Mouse (Mus musculus) macrophage (primary cell): ENCODE measurements around the gene Timm44. TPM values are rescaled to one million over a fixed set of nuclear protein-coding genes. Genes with fewer than 3 reads are reported as not detected.
"Not testable (repeated sequence)": the region's sequence is repeated elsewhere in the genome, so short reads cannot be mapped to it uniquely, and the experiment has no call there.

Experiments
- H3K27ac ChIP-seq: fragments of 350-480 bp; formaldehyde crosslinking; 2 replicates; pipeline ENCODE4 v1.9.0; 2021
- H3K36me3 ChIP-seq: fragments of 350-480 bp; formaldehyde crosslinking; 2 replicates; pipeline ENCODE4 v1.9.0; 2021; ENCODE audit errors: inconsistent target
- H3K4me3 ChIP-seq: fragments of 350-480 bp; formaldehyde crosslinking; 2 replicates; pipeline ENCODE4 v1.9.0; 2021; ENCODE audit errors: inconsistent target
- H3K79me2 ChIP-seq: fragments of 350-480 bp; formaldehyde crosslinking; 2 replicates; pipeline ENCODE4 v1.9.0; 2021; ENCODE audit errors: inconsistent target
- WGBS: methylation state at CpG from one replicate; pipeline ENCODE4 v1.1.7; 2026; ENCODE audit warnings: inconsistent platforms; ENCODE audit not compliant: missing documents; 5-methylcytosine and 5-hydroxymethylcytosine counted together
- polyA plus RNA-seq: library from polyadenylated mRNA; stranded (reverse); fragments of 250-400 nt; gene quantifications from 3 replicates; pipeline ENCODE4 v1.2.4, GENCODE M21; 2018; ENCODE audit warnings: inconsistent platforms

Timm44 gene
- polyA plus RNA-seq, 1 experiment from 2014 or later, result 47.7 TPM

DNA sequence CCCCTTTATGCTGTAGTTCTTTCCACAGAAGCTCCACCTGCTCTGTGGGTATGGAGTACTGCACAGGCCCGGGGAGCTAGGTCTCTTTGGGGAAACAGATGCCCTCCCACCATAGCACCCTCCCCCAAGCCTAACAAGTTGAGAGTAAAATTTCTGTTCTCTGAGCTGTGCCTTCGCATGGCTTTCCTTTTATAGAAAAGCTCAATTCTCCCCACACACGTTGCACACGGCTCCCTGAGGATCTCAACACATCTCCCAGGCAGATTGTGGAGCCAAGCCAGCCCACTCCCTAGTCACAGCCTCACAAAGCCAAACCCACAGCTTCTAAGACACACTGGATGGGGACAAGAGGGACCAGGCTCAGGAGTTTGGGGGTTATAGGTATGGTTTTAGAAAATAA lies 18.8 kb downstream of the Timm44 start:
- Histone ChIP-seq H3K79me2 (peaks cover 5% of the 10 kb centered on the region; the same call in 1 of the 2 replicates), H3K27ac (no peak overlapping the region), H3K36me3 (peaks cover 32% of the 10 kb centered on the region), H3K4me3 (no peak overlapping the region)
- 83% methylated on average over 4 of the region's 4 CpGs for WGBS

DNA sequence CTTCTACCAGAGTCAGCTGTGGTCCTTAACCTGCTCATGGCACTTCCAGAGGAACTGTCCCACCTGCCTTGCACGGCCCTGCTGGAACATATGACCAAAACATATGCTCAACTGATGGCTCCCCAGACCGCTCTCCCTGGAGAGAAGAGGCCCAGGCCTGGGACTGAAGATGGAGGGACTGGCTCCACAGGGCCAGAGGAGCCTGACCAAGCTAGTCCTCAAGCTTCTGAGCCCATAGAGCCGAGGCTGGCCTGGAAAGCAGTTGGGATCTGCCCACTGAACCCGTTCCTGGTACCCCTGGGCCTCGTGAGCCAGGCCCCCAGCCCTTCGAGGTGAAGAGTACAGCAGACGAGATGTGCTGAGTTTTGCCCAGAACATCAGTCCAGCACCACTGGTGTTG lies 20.2 kb downstream of the Timm44 start:
- 94% methylated on average over 7 of the region's 7 CpGs for WGBS
- H3K36me3 ChIP-seq, result peaks cover 23% of the 10 kb centered on the region; the same call in 1 of the 2 replicates
- H3K27ac ChIP-seq, H3K79me2 ChIP-seq, H3K4me3 ChIP-seq: not testable (repeated sequence)

DNA sequence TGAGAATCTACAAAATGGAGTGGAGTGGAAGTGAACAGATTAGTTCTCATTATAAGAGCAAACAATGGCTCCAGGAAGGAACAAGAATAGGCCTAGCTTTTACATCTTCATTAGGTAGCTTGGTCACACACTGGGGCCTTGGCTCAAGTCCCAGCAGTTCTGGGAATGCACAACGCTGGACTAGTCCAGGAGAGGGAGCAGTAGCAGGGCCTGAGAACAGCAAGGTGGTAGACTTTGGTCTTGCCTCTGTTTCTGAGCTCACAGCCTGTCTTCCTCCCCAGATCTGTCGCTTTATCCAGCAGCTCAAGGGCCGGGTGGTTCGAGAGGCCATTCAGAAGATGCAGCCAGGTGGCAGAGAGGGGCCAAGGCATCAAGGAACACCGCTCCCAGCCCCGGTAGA lies 21.7 kb downstream of the Timm44 start:
- H3K27ac ChIP-seq, result no peak overlapping the region
- H3K36me3 ChIP-seq, result peaks cover 18% of the 10 kb centered on the region; the same call in 1 of the 2 replicates
- 75% methylated on average over 5 of the region's 6 CpGs for WGBS
- peaks cover 5% of the 10 kb centered on the region; the same call in 1 of the 2 replicates for H3K79me2 ChIP-seq
- peak overlapping the region; percentile 67 for H3K4me3 ChIP-seq

DNA sequence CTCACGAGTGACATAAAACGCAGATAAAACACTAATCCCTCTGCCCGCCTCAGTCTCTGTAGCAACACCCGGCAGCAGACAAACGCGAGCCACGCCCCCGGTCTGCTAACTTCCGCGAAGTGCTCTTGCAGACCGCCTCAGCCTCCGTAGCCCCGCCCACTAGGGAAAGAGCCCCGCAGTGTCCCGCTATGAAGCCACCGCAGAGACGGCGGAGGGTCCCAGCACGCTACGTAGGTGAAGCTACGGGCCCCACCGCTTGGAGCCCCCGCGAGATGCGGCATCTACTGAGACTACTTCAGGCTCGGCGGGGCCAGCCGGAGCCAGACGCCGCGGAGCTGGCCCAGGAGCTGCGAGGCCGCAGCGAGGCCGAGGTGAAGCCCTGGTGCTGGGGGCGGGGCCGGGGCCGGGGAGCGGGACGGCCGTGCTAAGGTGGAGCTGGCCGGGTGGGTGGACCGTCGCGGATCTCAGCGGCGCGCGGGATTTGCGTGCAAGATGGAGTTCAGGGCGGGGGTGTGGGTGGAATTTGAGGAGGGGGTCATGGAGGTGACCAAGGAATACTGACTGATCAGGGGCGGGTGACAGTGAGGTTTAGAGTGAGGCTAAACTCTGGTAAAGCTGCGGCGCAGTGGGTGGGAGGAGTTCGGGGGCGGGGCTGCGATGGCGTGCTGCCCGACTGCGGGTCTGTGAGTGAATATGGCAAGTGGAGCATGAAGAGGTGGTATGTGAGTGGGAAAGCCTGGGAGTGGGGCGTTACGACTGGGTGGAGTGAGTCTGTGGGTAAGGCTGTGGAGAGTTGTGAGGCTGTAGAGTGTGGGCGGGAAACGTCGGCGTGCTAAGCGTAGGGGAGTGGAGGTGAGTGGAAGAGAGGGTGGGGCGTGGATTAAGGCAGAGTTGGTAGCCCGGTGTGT lies 22.5 kb downstream of the Timm44 start, which contains the start of gene Snapc2:
TSS of gene Snapc2 (plus strand) at position 147 of the 908 bp plus-strand sequence.
- Histone ChIP-seq H3K27ac (peak within 1 kb of the TSS; percentile 36), H3K79me2 (peaks cover 5% of the 10 kb centered on the region; the same call in 1 of the 2 replicates), H3K36me3 (peaks cover 18% of the 10 kb centered on the region; the same call in 1 of the 2 replicates), H3K4me3 (peak within 1 kb of the TSS; percentile 67)
- under 1% methylated on average over 64 of the region's 69 CpGs for WGBS

DNA sequence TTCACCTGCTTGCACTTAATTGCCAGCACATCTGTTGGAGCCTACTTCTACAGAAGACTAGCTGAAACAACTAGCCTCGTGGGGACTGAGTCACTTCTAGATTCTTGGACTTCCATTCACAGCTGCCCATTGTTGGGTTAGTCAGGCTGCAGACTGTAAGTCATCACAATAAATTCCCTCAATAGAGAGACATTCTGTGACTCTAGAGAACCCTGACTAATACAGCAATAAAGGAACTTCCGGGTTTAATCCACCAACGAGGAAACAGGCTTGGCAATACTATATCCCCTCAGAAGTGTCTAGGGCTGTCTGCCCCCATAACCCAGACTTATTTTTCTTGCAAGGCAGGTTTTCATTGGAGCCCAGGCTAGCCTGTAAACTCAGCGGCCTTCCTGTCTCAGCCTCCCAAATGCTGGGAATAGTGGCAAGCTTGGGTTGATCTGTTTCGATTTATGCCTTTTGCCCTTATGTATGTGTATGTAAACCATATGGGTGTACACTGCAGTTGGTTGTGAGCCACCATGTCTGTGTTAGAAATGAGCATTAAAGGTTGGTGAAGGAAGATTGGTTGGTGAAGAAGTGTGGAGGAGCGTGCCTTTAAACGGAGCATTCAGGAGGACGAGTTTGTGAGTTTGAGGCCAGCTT lies 23.5 kb downstream of the Timm44 start:
- Histone ChIP-seq H3K27ac (peak overlapping the region; percentile 36), H3K79me2 (peaks cover 5% of the 10 kb centered on the region; the same call in 1 of the 2 replicates), H3K4me3 (peak overlapping the region; percentile 67), H3K36me3 (peaks cover 24% of the 10 kb centered on the region; the same call in 1 of the 2 replicates)
- WGBS, result 44% methylated on average over 8 of the region's 8 CpGs

DNA sequence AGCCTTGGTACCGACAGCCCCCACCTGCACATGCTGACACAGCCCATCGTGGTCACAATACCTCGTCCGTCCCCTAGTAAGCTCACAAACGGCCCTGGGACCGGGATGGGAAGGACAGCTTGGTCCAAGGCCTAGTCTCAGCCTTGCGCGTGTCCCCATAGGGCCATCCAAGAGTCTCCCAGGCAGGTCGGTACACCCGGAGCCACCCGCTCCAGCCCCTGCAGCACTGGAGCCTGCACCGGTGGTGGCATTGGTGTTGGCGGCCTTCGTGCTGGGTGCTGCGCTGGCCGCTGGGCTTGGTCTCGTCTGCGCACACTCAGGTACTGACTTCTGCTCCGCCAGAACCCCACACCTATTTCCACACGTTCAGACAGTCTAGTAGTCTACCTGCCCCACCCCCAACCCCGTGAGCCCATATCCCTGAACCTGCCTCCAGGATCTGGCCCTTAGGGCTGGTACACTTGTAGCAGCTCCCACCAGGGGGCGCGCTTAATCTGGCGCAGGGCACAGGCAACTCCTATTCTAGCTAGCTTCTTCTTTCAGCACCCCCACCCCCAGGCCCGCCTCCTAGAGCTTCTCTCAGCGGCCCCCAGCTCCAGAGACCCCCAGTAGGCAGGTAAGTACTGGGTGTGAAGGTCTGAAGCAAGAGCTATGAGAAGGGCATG lies 25.3 kb downstream of the Timm44 start:
- 64% methylated on average over 23 of the region's 26 CpGs for WGBS
- Histone ChIP-seq H3K4me3 (no peak overlapping the region), H3K79me2 (peaks cover 5% of the 10 kb centered on the region; the same call in 1 of the 2 replicates), H3K27ac (no peak overlapping the region), H3K36me3 (peaks cover 30% of the 10 kb centered on the region)

DNA sequence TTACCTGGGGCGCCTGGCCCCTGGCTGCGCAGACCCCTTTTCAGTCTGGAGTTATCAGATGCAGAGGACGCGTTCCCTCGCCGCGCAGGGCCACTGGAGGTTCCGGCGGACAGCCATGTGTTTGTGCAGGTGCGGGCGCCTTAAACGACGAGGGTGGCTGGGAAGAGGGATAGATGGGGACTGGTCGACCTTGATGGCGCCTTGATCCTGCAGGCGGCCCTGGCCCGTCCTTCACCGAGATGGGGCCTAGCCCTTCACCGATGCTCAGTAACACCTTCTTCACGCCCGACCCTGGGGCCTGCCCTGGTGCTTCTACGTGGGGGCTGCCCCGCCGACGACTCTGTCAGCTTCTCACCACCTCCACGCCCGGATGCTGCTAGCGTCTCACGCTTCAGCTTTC lies 26.5 kb downstream of the Timm44 start:
- Histone ChIP-seq H3K36me3 (peaks cover 34% of the 10 kb centered on the region), H3K4me3 (no peak overlapping the region), H3K27ac (no peak overlapping the region), H3K79me2 (peaks cover 3% of the 10 kb centered on the region; the same call in 1 of the 2 replicates)
- WGBS, result 84% methylated on average over 22 of the region's 29 CpGs

DNA sequence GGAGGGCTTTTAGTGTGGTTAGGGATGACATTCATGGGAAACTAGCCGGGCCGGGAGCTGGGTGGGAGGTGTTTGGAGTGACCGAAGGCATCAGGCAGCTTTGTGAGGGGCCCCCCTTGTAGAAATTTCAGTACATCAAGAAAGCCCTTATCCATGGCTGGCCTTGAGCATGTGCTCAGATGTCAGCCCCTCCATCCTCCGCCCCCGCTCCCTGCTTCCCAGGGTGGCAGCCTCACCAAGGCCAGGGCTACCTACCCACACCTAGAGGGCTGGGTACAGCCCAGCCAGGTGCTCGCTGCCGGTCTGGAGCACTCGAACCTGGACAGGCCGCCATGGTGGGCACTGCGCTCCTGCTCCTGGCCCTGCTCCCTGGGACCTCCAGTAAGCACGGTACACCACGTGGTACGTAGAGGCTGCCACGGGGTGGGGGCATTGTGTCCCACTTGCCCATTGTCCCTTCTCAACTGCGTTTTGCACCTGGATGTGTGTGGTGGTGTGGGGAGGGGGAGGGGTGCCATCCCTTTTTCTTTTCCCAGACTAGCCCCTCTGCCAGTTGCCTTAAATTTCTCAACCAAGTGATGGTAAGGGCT lies 27.7 kb downstream of the Timm44 start, which contains the start of gene Tgfbr3l:
TSS of gene Tgfbr3l (plus strand) at position 264 of the 590 bp plus-strand sequence.
- Histone ChIP-seq H3K27ac (no peak within 1 kb of the TSS), H3K4me3 (no peak within 1 kb of the TSS), H3K79me2 (no peaks in the 10 kb centered on the region; the same call in 1 of the 2 replicates), H3K36me3 (peaks cover 45% of the 10 kb centered on the region)
- 97% methylated on average over 15 of the region's 15 CpGs for WGBS

DNA sequence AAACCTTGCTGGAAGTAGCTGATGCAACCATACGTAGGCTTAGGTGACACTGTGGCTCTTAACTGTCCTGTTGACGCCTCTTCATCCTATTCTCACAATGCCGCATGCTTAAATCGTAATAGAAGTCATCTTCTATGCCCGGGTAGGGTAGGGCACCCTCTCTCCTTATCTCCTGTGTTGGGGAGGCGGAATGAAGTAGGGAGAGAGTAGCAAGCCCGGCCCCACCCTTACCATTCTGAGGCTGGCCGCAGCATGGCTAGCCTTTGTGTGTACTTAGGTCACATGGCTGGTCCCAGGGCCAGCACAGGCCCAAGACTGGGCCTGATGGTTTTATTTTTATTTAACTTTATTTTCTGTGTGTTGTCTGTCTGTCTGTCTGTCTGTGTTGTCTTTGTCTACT lies 28.5 kb downstream of the Timm44 start:
- H3K79me2 ChIP-seq, result peaks cover 8% of the 10 kb centered on the region; the same call in 1 of the 2 replicates
- no peak overlapping the region for H3K27ac ChIP-seq
- H3K4me3 ChIP-seq, result no peak overlapping the region
- 97% methylated on average over 8 of the region's 8 CpGs for WGBS
- peaks cover 53% of the 10 kb centered on the region for H3K36me3 ChIP-seq

DNA sequence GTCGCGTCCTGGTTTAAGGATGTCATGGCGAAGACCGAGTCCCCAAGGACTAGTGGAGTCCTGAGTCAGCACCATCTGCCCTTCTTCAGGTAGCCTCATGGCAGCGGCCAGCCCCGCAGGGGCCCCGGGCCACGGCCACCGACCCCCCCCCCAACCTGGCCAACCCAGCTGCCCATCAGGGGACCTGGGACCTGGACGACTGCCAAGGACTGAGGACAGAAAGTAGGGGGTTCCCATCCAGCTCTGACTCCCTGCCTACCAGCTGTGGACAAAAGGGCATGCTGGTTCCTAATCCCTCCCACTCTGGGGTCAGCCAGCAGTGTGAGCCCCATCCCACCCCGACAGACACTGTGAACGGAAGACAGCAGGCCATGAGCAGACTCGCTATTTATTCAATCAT lies 30.0 kb downstream of the Timm44 start:
- 96% methylated on average over 13 of the region's 13 CpGs for WGBS

DNA sequence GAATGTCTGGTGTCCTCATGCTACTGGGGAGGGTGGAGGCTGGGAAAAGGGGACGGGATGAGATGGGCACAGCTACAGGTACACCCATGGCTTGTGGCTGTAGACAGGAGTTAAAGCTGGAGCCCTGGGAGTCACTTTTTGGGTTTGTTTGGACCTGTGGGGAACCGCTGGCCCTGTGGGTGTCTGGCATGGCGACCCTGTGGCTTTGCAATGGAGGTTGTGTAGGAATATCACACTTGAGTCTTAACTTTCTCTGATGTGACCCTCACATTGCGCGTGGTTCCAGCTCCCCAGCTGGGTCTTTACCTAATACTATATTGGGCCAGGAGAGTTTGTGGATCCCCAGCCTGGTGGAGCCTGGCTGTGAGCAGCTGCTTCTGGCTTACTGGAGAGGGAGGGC lies 30.7 kb downstream of the Timm44 start:
- no peak overlapping the region for H3K4me3 ChIP-seq
- H3K79me2 ChIP-seq, result peaks cover 29% of the 10 kb centered on the region
- H3K36me3 ChIP-seq, result peaks cover 53% of the 10 kb centered on the region
- no peak overlapping the region for H3K27ac ChIP-seq
- WGBS, result 98% methylated on average over 5 of the region's 5 CpGs

More for the DNA sequence above, 30.0 kb downstream of the Timm44 start:
- Histone ChIP-seq H3K27ac (no peak overlapping the region), H3K79me2 (peaks cover 23% of the 10 kb centered on the region), H3K36me3 (peaks cover 53% of the 10 kb centered on the region), H3K4me3 (no peak overlapping the region)

DNA sequence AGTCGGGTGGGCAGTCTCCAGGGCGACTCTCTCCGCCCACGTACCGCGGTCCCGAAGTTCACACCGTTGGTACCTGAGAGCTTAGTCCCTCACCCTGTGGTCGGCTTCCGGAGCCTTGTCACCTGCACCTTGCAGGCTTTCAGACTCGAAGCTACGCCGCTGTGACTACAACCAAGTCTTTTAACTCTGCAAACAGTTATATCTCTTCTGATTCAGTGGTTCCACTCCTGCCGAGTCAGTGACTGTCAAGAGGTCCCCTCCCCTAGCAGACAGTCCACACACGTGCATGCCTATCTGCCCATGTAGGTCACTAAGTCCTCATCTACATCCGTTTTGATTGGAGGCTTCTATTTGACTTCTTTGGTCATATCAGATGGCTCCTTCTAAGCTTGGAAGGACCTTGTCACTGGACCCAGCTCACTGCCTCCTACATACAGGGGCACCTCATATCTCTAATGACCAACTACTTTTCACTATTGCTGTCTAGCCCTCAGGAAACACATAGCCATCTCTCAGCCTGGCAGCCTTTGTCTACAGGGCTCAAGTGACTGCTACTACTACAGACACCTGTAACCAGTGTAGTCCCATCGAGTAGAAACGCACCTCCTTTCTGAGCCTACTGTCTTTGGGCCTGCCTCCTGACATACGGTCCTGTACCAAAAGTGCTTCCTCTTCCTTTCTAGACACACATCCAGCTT lies 36.4 kb downstream of the Timm44 start:
- Histone ChIP-seq H3K79me2 (peaks cover 41% of the 10 kb centered on the region), H3K36me3 (peaks cover 20% of the 10 kb centered on the region), H3K27ac (peak overlapping the region; percentile 73), H3K4me3 (peak overlapping the region; percentile 92)
- 6% methylated on average over 19 of the region's 19 CpGs for WGBS

DNA sequence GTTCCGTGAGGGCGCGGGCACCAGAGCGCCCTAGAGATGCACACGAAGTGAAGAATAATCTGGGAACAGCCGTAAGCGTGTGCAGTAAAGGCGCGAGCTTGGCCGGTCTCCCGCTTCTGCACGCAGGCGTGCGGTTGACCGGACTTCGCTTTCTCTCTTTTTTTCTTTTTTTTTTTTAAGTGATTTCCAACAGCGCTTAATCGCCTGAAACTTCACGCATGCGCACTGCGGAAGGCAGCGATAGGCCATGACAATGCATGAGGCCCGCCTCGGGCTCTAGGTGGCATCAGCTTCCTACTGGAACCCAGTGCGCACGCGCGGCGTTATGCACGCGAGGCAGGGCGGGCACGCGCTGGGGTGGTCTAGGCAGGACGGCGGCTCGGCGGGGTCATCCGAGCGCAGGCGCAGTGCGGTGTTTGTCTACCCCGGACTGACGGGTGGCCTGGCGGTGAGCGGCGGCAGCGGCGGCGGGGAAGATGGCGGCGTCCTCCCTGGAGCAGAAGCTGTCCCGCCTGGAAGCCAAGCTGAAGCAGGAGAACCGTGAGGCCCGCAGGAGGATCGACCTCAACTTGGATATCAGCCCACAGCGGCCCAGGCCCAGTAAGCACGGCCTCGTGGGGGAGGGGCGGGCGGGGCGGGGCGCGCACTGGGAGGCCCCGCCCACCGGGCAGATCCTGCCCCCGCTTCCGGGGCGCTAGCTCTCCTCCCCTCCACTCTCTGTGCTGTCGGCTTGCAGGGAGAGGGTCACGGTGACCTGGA lies 37.1 kb downstream of the Timm44 start, which contains the start of the genes Map2k7 and Gm49320:
TSS of gene Map2k7 (plus strand) at position 307 of the 759 bp plus-strand sequence.
TSS of gene Gm49320 (plus strand) at position 432 of the 759 bp plus-strand sequence.
- whole genome bisulfite sequencing, result 1% methylated on average over 67 of the region's 71 CpGs
- peaks cover 41% of the 10 kb centered on the region for H3K79me2 ChIP-seq
- H3K36me3 ChIP-seq, result peaks cover 13% of the 10 kb centered on the region
- peak within 1 kb of the TSS; percentile 87 for H3K27ac ChIP-seq
- peak within 1 kb of the TSS; percentile 92 for H3K4me3 ChIP-seq
